Mouse (Mus musculus): ENCODE results near the gene Txnrd3. TPM values are rescaled to one million over a fixed set of nuclear protein-coding genes. Genes with fewer than 3 reads are reported as not detected.

Txnrd3 gene
- total RNA-seq, 2 experiments from 2014 or later = 15.0 to 15.8 TPM

- intact Hi-C loops (cut with DNase I) = no loop called here
- DNase-seq (ENCODE audit: low spot score) = no peak
These were observed 63.5 kb downstream of the Txnrd3 start, which contains the start of gene Vmn1r40 for GRCm38 (mm10) chr6:89707240-89707639. Gene Vmn1r40 (plus strand): TSS chr6:89707540.

DNA sequence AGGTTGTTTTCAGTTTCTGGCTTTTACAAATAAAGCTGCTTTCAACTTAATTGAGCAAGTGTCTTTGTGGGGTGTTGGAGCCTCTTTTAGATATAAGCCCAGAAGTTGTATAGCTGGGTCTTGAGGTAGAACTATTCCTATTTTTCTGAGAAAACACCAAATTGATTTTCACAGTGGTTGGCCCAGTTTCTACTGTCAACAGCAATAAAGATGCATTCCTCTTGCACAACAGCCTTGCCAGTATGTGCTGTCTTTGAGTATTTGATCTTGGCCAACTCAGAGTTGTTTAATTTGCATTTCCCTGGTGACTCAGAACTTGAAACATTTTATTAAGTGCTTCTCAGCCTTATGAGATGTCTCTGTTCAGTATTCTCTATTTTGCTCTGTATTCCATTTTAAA, 74.3 kb downstream of the Txnrd3 start:
- no peak for DNase-seq (ENCODE audit: low spot score)
- intact Hi-C loops (cut with DNase I) = no loop called here

Other genes starting within 250 kb of the Txnrd3 start
- gene Chchd6, start 48.3 kb upstream of the Txnrd3 start, total RNA-seq (2021) = 10 to 100 TPM; 10.1 to 13.5 TPM
- gene Vmn1r40, start 63.6 kb downstream of the Txnrd3 start, total RNA-seq (2021) = not detected
- gene Vmn1r41, start 96.8 kb downstream of the Txnrd3 start, total RNA-seq (2021) = not detected
- under 1 TPM in 1 of 2 experiments, not detected in 1; 0.08 TPM for gene Vmn1r42, start 232.4 kb downstream of the Txnrd3 start, total RNA-seq (2021)
- gene Vmn1r43, start 232.4 kb downstream of the Txnrd3 start, total RNA-seq (2021) = not detected
- not detected for gene Vmn1r44, start 239.7 kb downstream of the Txnrd3 start, total RNA-seq (2021)